Mouse (Mus musculus) intestine, embryonic 16.5 days (tissue): ENCODE measurements around the gene Stard7. TPM values are rescaled to one million over a fixed set of nuclear protein-coding genes. Genes with fewer than 3 reads are reported as not detected.

Experiments used
- ATAC-seq: fragments of 200-750 bp; cut with Nextera tagmentation; 2 replicates; pipeline ENCODE4 v1.8.0; 2017; ENCODE audit warnings: moderate TSS enrichment, moderate library complexity
- H3K27ac ChIP-seq: fragments of 300-500 bp; sonication (generic); 2 replicates; pipeline ENCODE4 v1.5.1; 2014; ENCODE audit warnings: mild to moderate bottlenecking, low read length
- H3K27me3 ChIP-seq: fragments of 300-500 bp; sonication (generic); replicated peaks from 2 replicates; pipeline ENCODE4 v1.6.1; 2014; ENCODE audit warnings: low read length, control low read depth, mixed read lengths; ENCODE audit not compliant: control insufficient read depth, insufficient read depth
- H3K36me3 ChIP-seq: fragments of 300-500 bp; sonication (generic); 2 replicates; pipeline ENCODE4 v1.6.1; 2014; ENCODE audit warnings: low read length, control low read depth; ENCODE audit not compliant: control insufficient read depth, insufficient read depth
- H3K4me1 ChIP-seq: fragments of 300-500 bp; sonication (generic); 2 replicates; pipeline ENCODE4 v1.6.1; 2014; ENCODE audit warnings: low read length, control low read depth, mixed read lengths; ENCODE audit not compliant: control insufficient read depth, insufficient read depth
- H3K4me2 ChIP-seq: fragments of 300-500 bp; sonication (generic); 2 replicates; pipeline ENCODE4 v1.6.1; 2014; ENCODE audit warnings: low read depth, low read length, control low read depth
- H3K4me3 ChIP-seq: fragments of 300-500 bp; sonication (generic); 2 replicates; pipeline ENCODE4 v1.5.1; 2014; ENCODE audit warnings: mild to moderate bottlenecking, low read length
- H3K9ac ChIP-seq: fragments of 300-500 bp; sonication (generic); 2 replicates; pipeline ENCODE4 v1.6.1; 2014; ENCODE audit warnings: low read depth, low read length
- H3K9me3 ChIP-seq: fragments of 300-500 bp; sonication (generic); 2 replicates; pipeline ENCODE4 v1.6.1; 2016; ENCODE audit warnings: low read length, control low read depth; ENCODE audit not compliant: control insufficient read depth
- WGBS: fragments of 180-500 bp; shearing (Covaris S2); extraction: QIAGEN DNeasy Blood & Tissue Kit; methylation state at CpG from one replicate; pipeline ENCODE4 v1.1.7; 2014; 5-methylcytosine and 5-hydroxymethylcytosine counted together
- polyA plus RNA-seq: library from polyadenylated mRNA; unstranded; fragments of >200 nt; fragmentation: Nextera tagmentation; extraction: Ambion mirVana; gene quantifications from 2 replicates; pipeline ENCODE4 v1.2.1, GENCODE M21; 2015

Gene Stard7
- polyA plus RNA-seq, 1 experiment from 2014 or later, result 77.6 TPM

- ATAC-seq, result peak; percentile 40; the same call in 1 of the 2 replicates
These were observed 58.3 kb downstream of the Stard7 start for GRCm38 (mm10) chr2:127328090-127328851.

GRCm38 (mm10) chr2:127332807-127333570 lies 63.0 kb downstream of the Stard7 start:
- ATAC-seq, result no peak
- H3K9ac ChIP-seq, result no peak overlapping the region
- H3K4me3 ChIP-seq, result no peak overlapping the region
- H3K9me3 ChIP-seq, result no peaks in the 10 kb centered on the region
- 75% methylated on average over 14 of the region's 14 CpGs for WGBS
- peaks cover 18% of the 10 kb centered on the region for H3K27me3 ChIP-seq
- no peaks in the 10 kb centered on the region for H3K36me3 ChIP-seq
- H3K4me2 ChIP-seq, result no peak overlapping the region
- no peak overlapping the region for H3K27ac ChIP-seq
- peaks cover 7% of the 10 kb centered on the region; the same call in 1 of the 2 replicates for H3K4me1 ChIP-seq

More at GRCm38 (mm10) chr2:127328090-127328851, 58.3 kb downstream of the Stard7 start:
- no peaks in the 10 kb centered on the region for H3K4me1 ChIP-seq
- no peak overlapping the region for H3K4me3 ChIP-seq
- H3K9ac ChIP-seq, result no peak overlapping the region
- no peaks in the 10 kb centered on the region for H3K36me3 ChIP-seq
- no peaks in the 10 kb centered on the region for H3K27me3 ChIP-seq
- no peak overlapping the region for H3K4me2 ChIP-seq
- 71% methylated on average over 12 of the region's 12 CpGs for WGBS
- no peaks in the 10 kb centered on the region for H3K9me3 ChIP-seq
- H3K27ac ChIP-seq, result 0 out of 2 replicates have a peak overlapping the region, but pooled peaks have one; percentile 33

GRCm38 (mm10) chr2:127333945-127334603 lies 64.1 kb downstream of the Stard7 start:
- peaks cover 19% of the 10 kb centered on the region for H3K27me3 ChIP-seq
- no peaks in the 10 kb centered on the region for H3K9me3 ChIP-seq
- ATAC-seq, result no peak
- no peak overlapping the region for H3K4me3 ChIP-seq
- H3K27ac ChIP-seq, result no peak overlapping the region
- WGBS, result 62% methylated on average over 5 of the region's 5 CpGs
- H3K4me1 ChIP-seq, result peaks cover 7% of the 10 kb centered on the region; the same call in 1 of the 2 replicates
- no peaks in the 10 kb centered on the region for H3K36me3 ChIP-seq
- no peak overlapping the region for H3K9ac ChIP-seq
- H3K4me2 ChIP-seq, result no peak overlapping the region

- WGBS, result 43% methylated on average over 10 of the region's 11 CpGs
- H3K36me3 ChIP-seq, result no peaks in the 10 kb centered on the region
- peaks cover 19% of the 10 kb centered on the region for H3K27me3 ChIP-seq
- no peaks in the 10 kb centered on the region for H3K9me3 ChIP-seq
- no peak overlapping the region for H3K27ac ChIP-seq
- H3K4me2 ChIP-seq, result 0 out of 2 replicates have a peak overlapping the region, but pooled peaks have one; percentile 97
- H3K4me3 ChIP-seq, result no peak overlapping the region
- ATAC-seq, result no peak
- no peak overlapping the region for H3K9ac ChIP-seq
- H3K4me1 ChIP-seq, result peaks cover 7% of the 10 kb centered on the region; the same call in 1 of the 2 replicates
These were observed 65.1 kb downstream of the Stard7 start for GRCm38 (mm10) chr2:127335078-127335541.

GRCm38 (mm10) chr2:127335767-127336496 lies 65.9 kb downstream of the Stard7 start, which contains the start of gene Dusp2:
Gene Dusp2, plus strand, starts transcription at chr2:127336159.
- peak within 1 kb of the TSS; percentile 97 for H3K4me2 ChIP-seq
- under 1% methylated on average over 73 of the region's 76 CpGs for whole genome bisulfite sequencing
- no peaks in the 10 kb centered on the region for H3K36me3 ChIP-seq
- no peak within 1 kb of the TSS for H3K27ac ChIP-seq
- H3K4me1 ChIP-seq, result peaks cover 7% of the 10 kb centered on the region; the same call in 1 of the 2 replicates
- peak within 1 kb of the TSS; percentile 64 for H3K9ac ChIP-seq
- no peaks in the 10 kb centered on the region for H3K9me3 ChIP-seq
- peaks cover 19% of the 10 kb centered on the region for H3K27me3 ChIP-seq
- peak; percentile 85 for ATAC-seq
- peak within 1 kb of the TSS; percentile 57 for H3K4me3 ChIP-seq

- no peaks in the 10 kb centered on the region for H3K36me3 ChIP-seq
- 3% methylated on average over 33 of the region's 33 CpGs for WGBS
- peaks cover 7% of the 10 kb centered on the region; the same call in 1 of the 2 replicates for H3K4me1 ChIP-seq
- peaks cover 19% of the 10 kb centered on the region for H3K27me3 ChIP-seq
- peak overlapping the region; percentile 64 for H3K9ac ChIP-seq
- H3K27ac ChIP-seq, result no peak overlapping the region
- H3K4me3 ChIP-seq, result peak overlapping the region; percentile 57
- H3K4me2 ChIP-seq, result peak overlapping the region; percentile 97
- no peaks in the 10 kb centered on the region for H3K9me3 ChIP-seq
- no peak for ATAC-seq
These were observed 66.4 kb downstream of the Stard7 start for GRCm38 (mm10) chr2:127336497-127336832.

GRCm38 (mm10) chr2:127336885-127337284 lies 66.9 kb downstream of the Stard7 start:
- Histone ChIP-seq H3K36me3 (no peaks in the 10 kb centered on the region), H3K9me3 (no peaks in the 10 kb centered on the region), H3K27ac (no peak overlapping the region), H3K4me3 (peak overlapping the region; percentile 57), H3K9ac (peak overlapping the region; percentile 64), H3K4me1 (peaks cover 7% of the 10 kb centered on the region; the same call in 1 of the 2 replicates), H3K4me2 (peak overlapping the region; percentile 97), H3K27me3 (peaks cover 19% of the 10 kb centered on the region)
- WGBS, result 46% methylated on average over 5 of the region's 5 CpGs
- ATAC-seq, result no peak

- no peak overlapping the region for H3K4me2 ChIP-seq
- H3K9ac ChIP-seq, result no peak overlapping the region
- peak overlapping the region; percentile 57 for H3K4me3 ChIP-seq
- ATAC-seq, result no peak
- no peak overlapping the region for H3K27ac ChIP-seq
- peaks cover 19% of the 10 kb centered on the region for H3K27me3 ChIP-seq
- H3K4me1 ChIP-seq, result peaks cover 7% of the 10 kb centered on the region; the same call in 1 of the 2 replicates
- H3K36me3 ChIP-seq, result no peaks in the 10 kb centered on the region
- 72% methylated on average over 11 of the region's 11 CpGs for WGBS
- no peaks in the 10 kb centered on the region for H3K9me3 ChIP-seq
These were observed 67.5 kb downstream of the Stard7 start for GRCm38 (mm10) chr2:127337531-127337930.
